Mouse (Mus musculus): ENCODE results near the gene Rab11fip3. TPM values are rescaled to one million over a fixed set of nuclear protein-coding genes. Genes with fewer than 3 reads are reported as not detected.

The Rab11fip3 gene
- polyA plus RNA-seq, 1 experiment from 2014 or later: 4.7 TPM

GRCm38 (mm10) chr17:25956631-25957030 lies 112.7 kb downstream of the Rab11fip3 start:
- no peak for DNase-seq (ENCODE audit: low spot score)

DNA sequence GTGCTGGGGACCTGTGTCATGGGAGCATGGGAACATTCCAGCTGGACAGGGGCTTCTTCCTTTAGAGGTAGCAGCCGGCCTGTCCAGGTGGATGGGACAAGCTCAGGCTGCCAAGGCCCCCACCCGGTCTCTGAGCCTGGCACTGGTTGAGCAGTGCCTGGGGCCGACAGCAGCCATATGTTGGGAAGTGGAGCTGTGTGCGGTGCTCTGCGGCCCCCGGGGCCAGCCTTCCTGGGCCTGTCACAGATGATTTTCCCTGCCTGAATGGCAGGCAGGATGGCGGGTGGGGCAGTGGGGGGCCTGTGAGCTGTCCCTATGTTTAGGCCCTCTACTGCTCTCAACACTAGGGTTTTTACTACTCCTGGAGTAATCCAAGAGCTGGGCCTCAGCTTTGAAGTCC lies 113.2 kb downstream of the Rab11fip3 start:
- DNase-seq (ENCODE audit: low spot score): no peak

DNA sequence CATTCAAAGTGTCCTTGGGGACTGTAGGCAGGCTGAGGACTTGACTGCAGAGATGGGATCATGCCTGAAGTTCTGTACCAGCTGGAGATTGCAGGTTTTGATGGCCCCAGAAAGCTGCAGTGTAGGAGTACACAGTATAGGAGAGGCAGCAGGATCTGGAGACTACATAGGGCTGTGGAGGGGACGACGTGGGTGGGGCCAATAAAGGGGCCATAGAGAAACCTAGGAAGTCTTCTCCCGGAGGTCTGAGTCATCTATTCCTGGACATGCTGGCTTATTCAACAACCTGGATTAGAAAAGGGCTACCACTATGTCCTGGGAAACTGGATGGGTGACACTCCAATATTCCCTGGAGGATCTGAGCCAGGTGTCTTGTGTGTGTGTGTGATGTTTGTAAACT lies 113.6 kb downstream of the Rab11fip3 start:
- DNase-seq (ENCODE audit: low spot score): no peak

- DNase-seq (ENCODE audit: low spot score): no peak
These were observed 114.7 kb downstream of the Rab11fip3 start for GRCm38 (mm10) chr17:25954671-25955070.

GRCm38 (mm10) chr17:25953161-25953560 lies 116.2 kb downstream of the Rab11fip3 start:
- no peak for DNase-seq (ENCODE audit: low spot score)

DNA sequence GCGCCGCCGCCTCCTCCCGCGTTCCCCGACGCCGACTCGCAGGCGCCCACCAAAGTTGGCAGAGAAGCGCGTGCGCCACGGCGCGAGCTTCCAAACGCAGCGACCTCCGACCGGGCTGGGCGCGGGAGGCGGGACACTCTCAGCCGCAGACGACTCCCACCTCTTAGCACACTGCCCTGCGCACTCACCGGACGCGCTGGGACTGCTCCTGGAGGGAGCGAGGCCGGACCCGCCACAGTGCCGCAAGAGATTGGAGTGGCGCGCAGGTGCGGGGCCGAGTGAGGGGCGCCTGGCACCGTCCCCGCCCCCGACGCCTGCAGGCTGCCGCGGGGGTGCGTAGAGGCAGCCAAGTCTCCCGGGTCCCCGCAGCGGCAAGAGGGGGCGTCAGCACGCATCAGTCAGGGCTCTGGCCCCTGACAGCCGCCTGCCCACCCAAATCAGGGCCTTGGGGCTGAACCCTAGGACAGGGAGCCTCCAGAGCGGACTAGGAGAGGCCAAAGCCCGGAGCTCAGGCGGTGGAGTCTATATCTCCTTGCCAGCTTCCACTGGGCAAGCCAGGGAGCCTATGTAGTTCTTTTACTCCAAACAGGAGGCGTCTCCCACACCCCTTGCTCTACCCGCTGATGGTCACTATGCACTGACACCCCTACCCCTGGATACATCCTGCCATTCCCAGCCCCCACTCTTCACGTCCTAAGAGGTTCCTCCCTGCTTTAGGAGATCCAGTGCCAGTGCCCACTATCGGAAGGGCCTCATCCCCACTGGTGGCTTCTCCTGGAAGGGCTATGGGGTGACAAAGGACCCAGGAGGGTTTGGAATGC lies 117.3 kb downstream of the Rab11fip3 start, which contains the start of gene A930017K11Rik:
A930017K11Rik (minus strand) TSS at position 763 of the 821 bp plus-strand sequence.
- no peak for DNase-seq (ENCODE audit: low spot score)

DNA sequence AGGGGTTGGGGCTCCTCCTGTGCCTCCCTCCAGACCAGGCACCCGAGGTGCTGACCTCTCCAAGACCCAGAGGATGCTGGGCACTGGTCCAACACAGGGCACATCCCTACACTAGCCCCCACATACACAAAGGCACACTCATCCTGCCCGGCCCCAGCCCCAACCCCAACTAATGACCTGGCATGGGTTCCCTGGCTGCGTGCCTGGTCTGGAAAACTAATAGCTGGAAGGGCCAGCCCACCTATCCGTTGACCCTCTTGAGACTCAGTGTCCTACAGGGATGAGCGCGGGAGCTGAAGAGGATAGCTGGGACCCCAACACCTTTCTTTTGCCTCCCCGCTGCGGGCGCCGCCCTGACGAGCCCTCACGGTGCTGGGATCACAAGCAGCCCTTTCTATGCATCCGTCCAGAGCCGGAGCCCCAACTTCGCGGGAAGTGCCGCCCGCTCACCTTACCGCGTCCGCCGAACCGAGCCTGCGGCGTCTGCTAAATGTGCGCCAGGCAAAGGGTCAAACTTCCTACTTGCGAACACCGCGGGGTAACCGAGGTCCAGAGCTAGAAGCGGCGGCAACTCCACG lies 118.0 kb downstream of the Rab11fip3 start:
- DNase-seq (ENCODE audit: low spot score): no peak

GRCm38 (mm10) chr17:25950706-25951105 lies 118.6 kb downstream of the Rab11fip3 start:
- DNase-seq (ENCODE audit: low spot score): no peak

DNA sequence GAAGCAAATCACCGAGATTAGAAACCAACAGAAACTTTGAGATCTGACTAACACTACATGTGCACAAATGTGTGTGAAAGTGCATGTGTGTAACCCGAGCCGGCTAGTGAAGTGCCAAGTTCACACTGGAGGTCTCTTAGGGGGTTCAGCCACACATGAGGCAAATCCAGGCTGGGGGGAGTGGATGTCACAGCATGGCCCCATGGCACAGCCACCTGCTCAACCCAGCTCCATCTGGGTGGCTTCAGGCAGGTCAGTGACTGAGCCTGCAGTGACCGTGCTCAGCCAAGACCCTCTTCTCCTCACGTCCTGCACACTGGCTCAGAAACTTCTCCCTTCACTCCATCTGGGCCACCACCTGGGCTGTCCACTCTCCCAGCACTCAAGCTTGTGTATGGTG lies 119.4 kb downstream of the Rab11fip3 start:
- no peak for DNase-seq (ENCODE audit: low spot score)

- DNase-seq (ENCODE audit: low spot score): no peak
These were observed 121.3 kb downstream of the Rab11fip3 start for GRCm38 (mm10) chr17:25948051-25948450.

DNA sequence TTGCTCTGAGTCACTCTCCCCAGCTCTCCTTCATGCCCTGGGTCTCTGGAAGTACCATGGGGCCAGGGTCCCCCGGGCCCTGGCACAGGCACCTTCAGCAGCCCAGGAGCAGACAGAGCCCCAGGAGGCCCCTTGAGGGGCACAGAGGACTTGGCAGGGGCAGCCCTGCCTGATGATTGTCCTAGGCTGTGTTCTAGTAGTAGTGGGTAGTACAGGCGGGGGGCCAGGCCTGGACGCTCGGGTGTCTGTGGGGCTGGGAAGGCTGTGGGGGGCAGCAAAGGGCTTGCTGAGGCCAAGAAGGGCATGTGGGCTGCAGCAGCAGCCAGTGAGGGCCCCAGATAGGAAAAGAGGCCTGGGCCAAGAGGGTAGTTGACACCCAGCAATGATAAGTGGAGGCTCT lies 121.8 kb downstream of the Rab11fip3 start:
- DNase-seq (ENCODE audit: low spot score): no peak

GRCm38 (mm10) chr17:25946891-25947290 lies 122.5 kb downstream of the Rab11fip3 start:
- DNase-seq (ENCODE audit: low spot score): no peak

DNA sequence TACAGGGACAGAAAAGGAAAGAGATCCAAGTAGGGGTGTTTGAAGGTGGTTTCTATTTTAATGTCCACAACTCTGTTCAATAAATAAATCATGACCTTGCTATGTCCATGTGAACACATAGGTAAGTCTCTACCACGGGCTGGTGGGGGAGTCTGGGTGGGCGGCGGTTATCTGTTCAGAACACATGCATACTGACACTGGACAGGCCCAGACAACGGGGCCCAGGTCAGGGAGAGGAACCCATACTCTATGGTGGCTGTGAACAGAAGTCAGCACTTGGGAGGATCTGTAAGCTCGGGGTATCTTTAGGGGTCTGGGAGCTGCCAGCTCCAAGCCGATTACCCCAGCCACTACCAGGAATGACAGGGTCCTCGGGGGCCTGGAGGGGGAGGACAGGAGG lies 123.0 kb downstream of the Rab11fip3 start:
- DNase-seq (ENCODE audit: low spot score): no peak

DNA sequence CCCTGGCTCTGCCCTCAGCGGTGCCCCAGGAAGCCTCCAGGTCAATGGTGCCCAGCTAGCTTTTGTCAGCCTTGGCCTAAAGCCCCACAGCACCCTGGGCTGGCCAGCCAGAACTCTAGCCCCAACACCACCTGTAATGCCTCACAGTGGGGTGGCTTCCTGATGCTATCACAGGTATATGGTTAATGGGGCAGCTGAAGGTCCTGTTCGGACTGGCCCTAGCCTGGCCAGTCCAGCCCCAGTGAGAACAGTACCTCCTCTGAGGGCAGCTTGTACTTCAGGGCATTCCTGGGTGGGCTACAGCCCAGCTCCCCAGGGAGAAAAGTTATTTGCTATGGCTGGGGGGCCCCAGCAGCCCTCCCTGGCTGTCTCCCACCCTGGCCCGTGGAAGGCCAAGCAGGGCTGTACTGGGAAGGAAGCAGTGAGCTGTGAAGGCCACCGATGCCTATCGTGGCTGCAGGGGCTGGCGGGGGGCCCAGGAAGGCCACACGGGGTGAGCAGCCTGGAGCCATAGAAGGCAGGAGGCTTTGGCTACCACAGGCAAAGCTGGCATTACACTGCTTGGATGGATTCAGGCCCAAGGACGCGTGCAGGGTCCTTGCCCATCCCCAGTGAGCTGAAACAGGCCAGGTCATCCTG lies 123.7 kb downstream of the Rab11fip3 start:
- no peak for DNase-seq (ENCODE audit: low spot score)

DNA sequence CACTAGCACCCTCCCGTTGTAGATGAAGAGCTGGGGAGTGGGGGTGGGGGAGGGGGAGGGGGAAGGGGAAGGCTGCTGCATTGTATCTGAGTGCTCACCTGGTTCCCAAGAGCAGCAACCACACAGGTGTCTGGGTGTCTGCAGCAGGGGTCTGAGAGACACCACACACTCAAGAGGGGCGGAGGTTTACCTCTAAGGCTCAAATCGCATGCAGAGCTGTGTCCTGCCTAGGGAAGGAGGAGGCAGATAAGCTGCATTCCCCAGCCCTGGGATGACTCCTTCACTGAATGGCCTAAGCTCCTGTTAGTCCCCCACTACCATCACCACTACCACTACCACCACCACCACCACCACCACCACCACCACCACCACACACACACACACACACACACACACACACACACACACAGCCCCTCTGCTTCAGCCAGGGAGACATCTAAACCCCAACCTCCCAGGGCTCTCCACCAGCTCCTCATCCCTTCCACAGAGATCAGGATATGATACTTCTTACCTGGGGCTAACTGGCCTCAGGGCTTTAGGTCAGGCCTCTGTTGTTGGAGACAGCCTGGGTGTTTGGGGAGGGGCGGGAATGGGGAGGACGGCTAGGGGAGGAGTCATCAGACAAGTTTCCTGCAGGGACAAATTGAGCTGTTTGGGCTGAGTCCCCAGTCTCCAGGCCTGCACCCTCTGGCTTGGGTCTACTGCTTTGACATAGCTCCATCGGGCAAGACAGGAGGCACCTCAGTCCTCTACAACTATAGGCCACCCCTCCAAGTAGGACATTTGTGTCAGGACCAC lies 124.8 kb downstream of the Rab11fip3 start, which contains the start of the genes Pigq and Nhlrc4:
Pigq (minus strand) TSS at position 571 of the 798 bp plus-strand sequence.
Nhlrc4 (minus strand) TSS at position 596 of the 798 bp plus-strand sequence.
- DNase-seq (ENCODE audit: low spot score): no peak

GRCm38 (mm10) chr17:25943769-25944168 lies 125.6 kb downstream of the Rab11fip3 start:
- DNase-seq (ENCODE audit: low spot score): no peak

GRCm38 (mm10) chr17:25943221-25943620 lies 126.1 kb downstream of the Rab11fip3 start:
- DNase-seq (ENCODE audit: low spot score): no peak

DNA sequence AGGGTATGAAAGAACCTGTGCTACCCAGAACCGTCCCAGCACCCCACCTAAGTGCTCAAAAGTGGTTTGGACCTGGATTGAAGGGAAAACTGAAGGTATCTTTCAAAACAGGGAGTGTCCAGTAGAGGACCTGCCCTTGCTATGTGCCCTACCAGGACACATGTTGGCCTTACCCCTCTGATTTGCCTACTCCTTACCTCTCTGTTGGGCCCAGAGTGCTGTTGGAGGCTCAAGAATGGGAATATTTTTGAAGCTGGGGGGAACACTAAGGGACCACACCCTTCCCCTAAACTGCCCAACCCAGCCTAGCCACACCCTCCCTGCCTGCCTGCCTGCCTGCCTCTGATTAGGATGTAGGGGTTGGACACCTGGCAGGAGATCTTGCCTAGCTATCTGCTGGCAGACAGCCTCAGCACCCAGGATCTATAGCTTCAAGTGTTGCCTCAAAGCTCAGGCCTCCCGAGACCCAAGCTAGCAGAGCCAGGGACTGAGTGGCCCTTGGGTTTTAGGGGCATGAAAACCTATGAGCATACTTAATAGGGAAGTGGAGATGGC lies 126.7 kb downstream of the Rab11fip3 start:
- DNase-seq (ENCODE audit: low spot score): no peak

DNA sequence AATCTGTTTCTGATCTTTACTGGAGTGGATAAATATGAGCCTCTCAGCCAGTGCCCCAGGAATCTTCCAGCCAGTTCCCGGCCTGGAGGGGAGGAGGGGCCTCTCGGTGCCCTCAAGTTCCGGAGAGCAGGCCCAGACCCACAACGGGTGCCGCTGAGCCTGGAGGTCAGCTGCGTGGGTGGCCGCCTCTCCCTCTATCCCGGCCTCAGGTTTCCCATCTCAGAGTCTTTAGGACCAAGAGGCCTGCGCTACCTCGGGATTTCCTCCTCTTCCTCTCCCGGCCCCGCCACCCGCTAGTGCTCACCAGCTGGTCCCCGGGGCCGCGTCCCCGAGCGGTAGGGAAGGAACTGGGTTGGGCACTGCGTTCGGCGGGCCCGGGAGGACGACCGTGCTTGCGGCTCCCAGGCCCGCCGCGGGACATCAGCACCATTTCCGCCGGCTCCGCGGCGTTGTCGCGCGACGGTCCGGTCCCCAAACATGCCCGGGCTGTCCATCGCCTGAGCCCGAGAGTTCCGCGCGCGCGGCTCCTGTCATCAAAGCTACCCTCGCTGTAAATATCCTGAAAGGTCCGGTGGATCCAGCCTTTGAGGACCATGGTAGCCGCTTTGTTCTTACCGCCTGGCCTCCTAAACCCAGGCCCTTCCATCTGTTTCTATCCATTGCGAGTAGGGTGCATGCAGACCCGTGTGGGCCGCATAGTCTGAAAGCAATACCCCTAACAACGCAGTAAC lies 127.7 kb downstream of the Rab11fip3 start:
- peak; percentile 65 for DNase-seq (ENCODE audit: low spot score)

Data from thymus, postnatal 0 days (tissue).